Mouse (Mus musculus) embryonic facial prominence, embryonic 12.5 days (tissue): Measurements from ENCODE around the gene Bean1. TPM values are rescaled to one million over a fixed set of nuclear protein-coding genes. Genes with fewer than 3 reads are reported as not detected.
"Not testable (repeated sequence)": the region's sequence is repeated elsewhere in the genome, so short reads cannot be mapped to it uniquely, and the experiment has no call there.

Source experiments
- ATAC-seq: fragments of 200-750 bp; cut with Nextera tagmentation; 2 replicates; pipeline ENCODE4 v1.8.0; 2017; ENCODE audit not compliant: insufficient number of reproducible peaks, insufficient read depth, low FRiP score, low TSS enrichment
- H3K27ac ChIP-seq: fragments of 300-500 bp; sonication (generic); 2 replicates; pipeline ENCODE4 v1.5.1; 2016; ENCODE audit warnings: mild to moderate bottlenecking
- H3K27me3 ChIP-seq: fragments of 300-500 bp; sonication (generic); 2 replicates; pipeline ENCODE4 v1.6.1; 2016; ENCODE audit warnings: mild to moderate bottlenecking, moderate library complexity
- H3K36me3 ChIP-seq: fragments of 300-500 bp; sonication (generic); 2 replicates; pipeline ENCODE4 v1.6.1; 2016; ENCODE audit warnings: mild to moderate bottlenecking
- H3K4me1 ChIP-seq: fragments of 300-500 bp; sonication (generic); 2 replicates; pipeline ENCODE4 v1.6.1; 2016
- H3K4me2 ChIP-seq: fragments of 300-500 bp; sonication (generic); replicated peaks from 2 replicates; pipeline ENCODE4 v1.6.1; 2016; ENCODE audit warnings: mild to moderate bottlenecking, moderate library complexity
- H3K4me3 ChIP-seq: fragments of 300-500 bp; sonication (generic); 2 replicates; pipeline ENCODE4 v1.5.1; 2016; ENCODE audit warnings: mild to moderate bottlenecking
- H3K9ac ChIP-seq: fragments of 300-500 bp; sonication (generic); 2 replicates; pipeline ENCODE4 v1.6.1; 2016; ENCODE audit warnings: mild to moderate bottlenecking, moderate library complexity
- H3K9me3 ChIP-seq: fragments of 300-500 bp; sonication (generic); 2 replicates; pipeline ENCODE4 v1.6.1; 2016; ENCODE audit warnings: mild to moderate bottlenecking, moderate library complexity
- WGBS: fragments of 180-500 bp; shearing (Covaris S2); methylation state at CpG from one replicate; pipeline ENCODE4 v1.1.7; 2016; 5-methylcytosine and 5-hydroxymethylcytosine counted together
- polyA plus RNA-seq: library from polyadenylated mRNA; unstranded; fragments of >200 nt; fragmentation: Nextera tagmentation; extraction: Ambion mirVana; gene quantifications from 2 replicates; pipeline ENCODE4 v1.2.1, GENCODE M21; 2016

Bean1 gene
- polyA plus RNA-seq, 1 experiment from 2014 or later: 0.92 TPM

GRCm38 (mm10) chr8:104248276-104248675 lies 78.0 kb downstream of the Bean1 start, which contains the start of gene Tk2:
Gene Tk2 (minus strand): TSS chr8:104248558.
- H3K9ac ChIP-seq: peak within 1 kb of the TSS; percentile 75
- H3K27ac ChIP-seq: no peak within 1 kb of the TSS; the same call in 1 of the 2 replicates
- H3K4me1 ChIP-seq: peaks cover 18% of the 10 kb centered on the region
- H3K36me3 ChIP-seq: peaks cover 7% of the 10 kb centered on the region
- WGBS: under 1% methylated on average over 28 of the region's 28 CpGs
- H3K4me3 ChIP-seq: peak within 1 kb of the TSS; percentile 85
- no peaks in the 10 kb centered on the region for H3K27me3 ChIP-seq
- H3K4me2 ChIP-seq: peak within 1 kb of the TSS; percentile 81
- peak; percentile 80 for ATAC-seq
- H3K9me3 ChIP-seq: no peaks in the 10 kb centered on the region

DNA sequence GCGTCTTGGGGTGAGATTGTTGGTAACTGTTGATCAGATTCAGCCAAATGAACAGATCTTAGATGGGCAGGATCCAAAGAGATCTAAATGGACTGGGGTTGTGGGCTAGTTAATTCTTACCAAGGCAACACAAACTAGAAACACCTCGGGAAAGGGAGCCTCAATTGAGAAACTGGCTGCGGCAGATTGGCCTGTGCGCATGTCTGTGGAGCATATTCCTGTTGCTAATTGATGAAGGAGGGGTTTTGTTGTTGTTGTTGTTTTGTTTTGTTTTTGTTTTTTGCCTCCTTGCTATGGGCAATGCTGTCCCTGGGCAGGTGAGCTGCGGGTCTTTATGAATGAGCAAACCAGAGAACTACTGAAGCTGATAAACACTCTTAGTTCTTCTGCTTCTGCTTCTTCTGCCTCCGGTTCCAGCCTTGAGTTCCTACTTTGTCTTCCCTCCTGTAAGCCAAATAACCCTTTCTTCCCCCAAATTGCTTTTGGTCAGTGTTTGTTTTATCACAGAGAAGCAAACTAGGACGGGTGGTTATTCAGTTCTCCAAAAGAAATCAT lies 79.3 kb downstream of the Bean1 start:
- Histone ChIP-seq H3K4me3 (no peak overlapping the region), H3K4me1 (peaks cover 18% of the 10 kb centered on the region), H3K27ac (no peak overlapping the region), H3K4me2 (no peak overlapping the region), H3K9ac (no peak overlapping the region), H3K36me3 (peaks cover 1% of the 10 kb centered on the region; the same call in 1 of the 2 replicates), H3K9me3 (no peaks in the 10 kb centered on the region), H3K27me3 (no peaks in the 10 kb centered on the region)
- no peak for ATAC-seq
- WGBS: 86% methylated on average over 7 of the region's 7 CpGs

DNA sequence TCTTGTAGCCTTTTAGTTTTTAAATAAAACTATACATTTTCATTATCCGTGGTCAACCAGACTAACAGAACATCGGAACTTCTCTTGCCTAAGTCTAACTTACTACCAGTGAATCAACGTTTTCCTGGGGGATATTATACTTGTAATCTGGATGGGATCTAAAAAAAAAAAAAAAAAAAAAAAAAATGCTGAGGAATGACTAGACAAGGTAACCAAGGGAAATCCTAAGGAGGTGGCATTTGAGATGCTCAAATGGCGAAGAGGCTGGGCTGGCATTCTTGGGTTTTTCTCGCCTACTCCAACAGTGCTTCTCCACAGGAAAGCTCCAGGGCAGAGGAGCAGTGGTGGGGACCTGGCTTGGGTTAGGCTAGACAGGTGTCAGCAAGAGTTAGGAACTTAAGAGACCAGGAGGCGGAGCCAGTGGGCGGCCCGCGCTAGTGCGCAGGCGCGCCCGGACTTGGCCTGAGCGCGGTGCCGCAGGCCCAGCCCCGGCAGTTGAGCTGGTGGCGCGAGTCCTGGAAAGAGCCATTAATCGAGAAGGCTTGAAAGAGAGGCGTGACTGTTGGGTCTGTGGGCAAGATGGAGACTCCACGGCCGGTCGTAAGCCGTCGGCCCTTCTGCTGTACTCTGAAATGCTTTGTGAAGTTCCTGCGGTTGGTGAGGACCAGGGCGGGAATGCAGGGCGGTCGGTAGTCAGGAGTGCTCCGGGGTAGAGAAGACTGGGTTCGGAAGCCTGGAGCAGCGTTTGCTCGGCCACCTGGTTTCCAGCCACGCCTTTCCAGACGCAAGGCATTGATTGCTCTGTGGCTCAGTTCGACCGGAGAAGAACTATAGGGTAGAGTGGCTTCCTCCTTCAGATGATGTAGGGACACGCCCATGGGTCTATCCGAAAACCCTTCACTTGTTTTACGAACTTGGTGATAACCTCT lies 80.5 kb downstream of the Bean1 start, which contains the start of gene Cklf:
Gene Cklf (plus strand): TSS at position 423 of the 929 bp plus-strand sequence.
- H3K4me1 ChIP-seq: peaks cover 18% of the 10 kb centered on the region
- H3K9me3 ChIP-seq: no peaks in the 10 kb centered on the region
- no peaks in the 10 kb centered on the region for H3K36me3 ChIP-seq
- peak within 1 kb of the TSS; percentile 69 for H3K4me2 ChIP-seq
- no peaks in the 10 kb centered on the region for H3K27me3 ChIP-seq
- H3K4me3 ChIP-seq: peak within 1 kb of the TSS; percentile 64
- peak; percentile 80 for ATAC-seq
- peak within 1 kb of the TSS; percentile 61 for H3K9ac ChIP-seq
- WGBS: 4% methylated on average over 41 of the region's 41 CpGs
- peak within 1 kb of the TSS; percentile 79 for H3K27ac ChIP-seq

- H3K4me3 ChIP-seq: peak overlapping the region; percentile 64
- under 1% methylated on average over 7 of the region's 7 CpGs for WGBS
- H3K4me2 ChIP-seq: peak overlapping the region; percentile 69
- no peaks in the 10 kb centered on the region for H3K27me3 ChIP-seq
- H3K27ac ChIP-seq: 0 out of 2 replicates have a peak overlapping the region, but pooled peaks have one; percentile 79
- H3K9ac ChIP-seq: peak overlapping the region; percentile 61; the same call in 1 of the 2 replicates
- H3K4me1 ChIP-seq: peaks cover 18% of the 10 kb centered on the region
- ATAC-seq: peak; percentile 12; the same call in 1 of the 2 replicates
- H3K36me3 ChIP-seq: no peaks in the 10 kb centered on the region
- no peaks in the 10 kb centered on the region for H3K9me3 ChIP-seq
Observed at GRCm38 (mm10) chr8:104251461-104251860, 81.2 kb downstream of the Bean1 start.

GRCm38 (mm10) chr8:104253016-104253415 lies 82.8 kb downstream of the Bean1 start:
- no peak overlapping the region for H3K4me2 ChIP-seq
- H3K9me3 ChIP-seq: no peaks in the 10 kb centered on the region
- H3K27ac ChIP-seq: no peak overlapping the region
- no peak overlapping the region for H3K4me3 ChIP-seq
- peaks cover 7% of the 10 kb centered on the region for H3K4me1 ChIP-seq
- no peak for ATAC-seq
- H3K9ac ChIP-seq: no peak overlapping the region
- WGBS: 80% methylated on average over 3 of the region's 3 CpGs
- peaks cover 10% of the 10 kb centered on the region for H3K36me3 ChIP-seq
- no peaks in the 10 kb centered on the region for H3K27me3 ChIP-seq

GRCm38 (mm10) chr8:104261802-104262201 lies 91.6 kb downstream of the Bean1 start:
- not testable (repeated sequence) for H3K27ac ChIP-seq, H3K9ac ChIP-seq, H3K27me3 ChIP-seq, H3K9me3 ChIP-seq, H3K4me3 ChIP-seq, H3K4me1 ChIP-seq, ATAC-seq, H3K4me2 ChIP-seq
- H3K36me3 ChIP-seq: peaks cover 45% of the 10 kb centered on the region
- WGBS: 91% methylated on average over 5 of the region's 5 CpGs

GRCm38 (mm10) chr8:104264271-104264935 lies 94.2 kb downstream of the Bean1 start:
- 94% methylated on average over 22 of the region's 22 CpGs for WGBS

DNA sequence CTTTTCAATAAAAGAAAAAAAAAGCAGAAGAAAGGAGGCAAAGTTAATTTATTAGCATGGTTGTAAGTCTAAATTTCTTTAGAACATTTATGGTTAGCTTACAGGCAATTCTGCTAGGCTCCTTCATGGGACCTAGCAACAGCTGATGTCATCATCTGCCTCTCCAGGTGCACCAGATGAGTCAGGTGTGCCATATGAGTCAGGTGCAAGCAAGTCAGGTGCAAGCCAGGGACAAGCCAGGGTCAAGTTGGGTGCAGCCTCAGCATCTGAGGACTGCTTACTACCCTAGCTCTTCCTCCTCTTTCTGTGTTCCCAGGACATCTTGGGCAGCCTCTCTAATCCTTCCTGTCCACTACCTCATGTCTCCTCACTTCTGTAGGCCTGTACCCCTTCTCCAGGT lies 98.1 kb downstream of the Bean1 start:
- H3K4me3 ChIP-seq: no peak overlapping the region

More at GRCm38 (mm10) chr8:104264271-104264935, 94.2 kb downstream of the Bean1 start:
- H3K9ac ChIP-seq, H3K27me3 ChIP-seq, H3K4me3 ChIP-seq, H3K4me1 ChIP-seq, ATAC-seq, H3K27ac ChIP-seq, H3K4me2 ChIP-seq, H3K9me3 ChIP-seq: not testable (repeated sequence)
- H3K36me3 ChIP-seq: peaks cover 21% of the 10 kb centered on the region

More for the DNA sequence above, 98.1 kb downstream of the Bean1 start:
- Histone ChIP-seq H3K4me2 (no peak overlapping the region), H3K27ac (no peak overlapping the region), H3K4me1 (no peaks in the 10 kb centered on the region), H3K36me3 (peaks cover 12% of the 10 kb centered on the region), H3K27me3 (no peaks in the 10 kb centered on the region), H3K9me3 (no peaks in the 10 kb centered on the region), H3K9ac (no peak overlapping the region)
- no peak for ATAC-seq

Other genes starting within 250 kb of the Bean1 start
- gene Cdh5, start 68.8 kb upstream of the Bean1 start, polyA plus RNA-seq: 22.5 and 22.6 TPM in 2 replicates
- 23.7 and 24.4 TPM in 2 replicates for gene Tk2, start 78.1 kb downstream of the Bean1 start, polyA plus RNA-seq
- gene Cklf, start 80.4 kb downstream of the Bean1 start, polyA plus RNA-seq: 59.6 and 61.3 TPM in 2 replicates
- gene Cmtm2a, start 122.7 kb downstream of the Bean1 start, polyA plus RNA-seq: not detected in 2 replicates
- not detected in 2 replicates for gene Gm45711, start 139.6 kb downstream of the Bean1 start, polyA plus RNA-seq
- not detected in 2 replicates for gene Cmtm1, start 139.7 kb downstream of the Bean1 start, polyA plus RNA-seq
- not detected in 2 replicates for gene Gm11020, start 151.1 kb downstream of the Bean1 start, polyA plus RNA-seq
- gene Cmtm2b, start 151.8 kb downstream of the Bean1 start, polyA plus RNA-seq: not detected in 2 replicates
- 168 and 173 TPM in 2 replicates for gene Cmtm3, start 169.0 kb downstream of the Bean1 start, polyA plus RNA-seq
- gene Cmtm4, start 225.4 kb downstream of the Bean1 start, polyA plus RNA-seq: 3.0 and 3.3 TPM in 2 replicates